ENCODE assay signal across 26 mouse cellular contexts in genomic region chr9:27367231-27367630, GRCm38 (mm10). TPM values are rescaled to one million over a fixed set of nuclear protein-coding genes. Genes with fewer than 3 reads are reported as not detected.
DNase-seq lines count a peak whose midpoint lies in the region; ATAC-seq lines count a peak whose summit lies in the region.
"Had no signal": no experiment of that assay in that cellular context is flagged by ENCODE, and none has a peak within 500 bp of the region (broad histone marks: within the 10 kb centered on the region; RNA-seq: fewer than 3 reads in every experiment).

No protein-coding gene starts in this region.

- no peak overlapping the region for H3K27ac ChIP-seq in hindbrain, embryonic 11.5 days (ENCODE audit: low read depth, low read length)
- no peak overlapping the region for H3K27ac ChIP-seq in hindbrain, embryonic 14.5 days
- H3K27ac ChIP-seq: forebrain, embryonic 12.5 days; heart, adult 2 months; hindbrain, embryonic 12.5 days had no signal

- peak; percentile 4 for DNase-seq in hindbrain, embryonic 11.5 days (ENCODE audit: low spot score)
- DNase-seq in hindbrain, embryonic 14.5 days (ENCODE audit: low spot score) = no peak
- peak; percentile 30 for DNase-seq in ES-CJ7 (ENCODE audit: low read depth, low spot score)
- DNase-seq in ZHBTc4 (ENCODE audit: low read depth, low spot score) = peak; percentile 54
- peak; percentile 11 for DNase-seq in forelimb bud, embryonic 11.5 days (ENCODE audit: low read depth, low spot score)
- no peak for DNase-seq in yolk sac, embryonic 10.5 days (ENCODE audit: low spot score)
- DNase-seq in left cerebral cortex, adult 8-10 months (ENCODE audit: low spot score in 2 of 2) = no peak
- DNase-seq in urinary bladder, postnatal 14 days (ENCODE audit: low spot score) = no peak
- DNase-seq: cerebellum, adult 2 months; gastrocnemius, postnatal 14 days; heart, adult 2 months; kidney, adult 8-10 months; liver had no signal

- H3K27me3 ChIP-seq in hindbrain, embryonic 11.5 days (ENCODE audit: control insufficient read depth, insufficient read depth, low read length) = no peaks in the 10 kb centered on the region
- no peaks in the 10 kb centered on the region for H3K27me3 ChIP-seq in hindbrain, embryonic 14.5 days (ENCODE audit: control insufficient read depth, insufficient read depth, low read length)
- H3K27me3 ChIP-seq: forebrain, embryonic 12.5 days; hindbrain, embryonic 12.5 days; megakaryocyte, embryonic 14.5 days; Patski had no signal

- WGBS in hindbrain, embryonic 11.5 days = 77% methylated on average over 2 of the region's 2 CpGs
- WGBS in hindbrain, embryonic 14.5 days = 59% methylated on average over 2 of the region's 2 CpGs

- ATAC-seq in hindbrain, embryonic 11.5 days (ENCODE audit: low FRiP score) = no peak
- ATAC-seq in hindbrain, embryonic 14.5 days (ENCODE audit: low FRiP score) = no peak
- ATAC-seq: inflammation-experienced regulatory T-cells, adult 6 months; midbrain, embryonic 16.5 days; Patski had no signal

- H3K4me3 ChIP-seq in hindbrain, embryonic 11.5 days (ENCODE audit: low read depth, low read length) = no peak overlapping the region
- H3K4me3 ChIP-seq in hindbrain, embryonic 14.5 days (replicated peaks; ENCODE audit: low read length) = no peak overlapping the region
- H3K4me3 ChIP-seq: forebrain, embryonic 12.5 days; heart, adult 2 months; hindbrain, embryonic 12.5 days; megakaryocyte, embryonic 14.5 days had no signal

- H3K9ac ChIP-seq in hindbrain, embryonic 11.5 days (ENCODE audit: low read depth, low read length) = no peak overlapping the region
- H3K9ac ChIP-seq in hindbrain, embryonic 14.5 days = no peak overlapping the region
- H3K9ac ChIP-seq: forebrain, embryonic 12.5 days; hindbrain, embryonic 12.5 days had no signal

- no peak overlapping the region for H3K4me2 ChIP-seq in hindbrain, embryonic 11.5 days (replicated peaks; ENCODE audit: low read depth, low read length)
- no peak overlapping the region for H3K4me2 ChIP-seq in hindbrain, embryonic 14.5 days (replicated peaks)
- H3K4me2 ChIP-seq: forebrain, embryonic 12.5 days; hindbrain, embryonic 12.5 days had no signal

- no peaks in the 10 kb centered on the region for H3K4me1 ChIP-seq in hindbrain, embryonic 11.5 days (replicated peaks; ENCODE audit: control insufficient read depth, insufficient read depth, low read length)
- H3K4me1 ChIP-seq in hindbrain, embryonic 14.5 days (replicated peaks; ENCODE audit: control insufficient read depth, insufficient read depth, low read length) = no peaks in the 10 kb centered on the region
- H3K4me1 ChIP-seq: forebrain, embryonic 12.5 days; hindbrain, embryonic 12.5 days; megakaryocyte, embryonic 14.5 days had no signal

- H3K9me3 ChIP-seq in hindbrain, embryonic 11.5 days (ENCODE audit: control insufficient read depth, low read length) = no peaks in the 10 kb centered on the region
- H3K9me3 ChIP-seq in hindbrain, embryonic 14.5 days (ENCODE audit: control insufficient read depth, low read length) = no peaks in the 10 kb centered on the region
- H3K9me3 ChIP-seq: forebrain, embryonic 12.5 days; hindbrain, embryonic 12.5 days; megakaryocyte, embryonic 14.5 days had no signal

- no peaks in the 10 kb centered on the region for H3K36me3 ChIP-seq in hindbrain, embryonic 11.5 days (ENCODE audit: control insufficient read depth, insufficient read depth, low read length)
- no peaks in the 10 kb centered on the region for H3K36me3 ChIP-seq in hindbrain, embryonic 14.5 days (replicated peaks; ENCODE audit: control insufficient read depth, insufficient read depth)
- H3K36me3 ChIP-seq: forebrain, embryonic 12.5 days; hindbrain, embryonic 12.5 days had no signal

RNA-seq across cellular contexts. Expression of gene Spata19, which starts 29.4 kb away (rescaled TPM):
- polyA plus RNA-seq in hindbrain, embryonic 11.5 days (2014; fragmentation: Nextera tagmentation; extraction: Ambion mirVana) = not detected in 2 replicates
- 0.56 TPM in 1 of 2 replicates, not detected in the other for polyA plus RNA-seq in hindbrain, embryonic 14.5 days (2014; fragmentation: Nextera tagmentation; extraction: Ambion mirVana)
- 1 to 10 TPM in 2 of 4 experiments, under 1 TPM in 2; 0.51 to 1.9 (median 0.88) TPM for total RNA-seq in left cerebral cortex, adult 8-10 months (2022)
- total RNA-seq: adrenal gland, postnatal 4 days; common myeloid progenitor, adult 5-6 weeks; gastrocnemius, postnatal 14 days; heart, adult 2 months; layer of hippocampus, postnatal 14 days; neutrophil, adult 5-6 weeks had no signal
- polyA plus RNA-seq: C2C12; forebrain, embryonic 12.5 days; heart, embryonic 16.5 days; hindbrain, embryonic 12.5 days; inflammation-experienced regulatory T-cells, adult 6 months; liver, embryonic 16.5 days; midbrain, embryonic 16.5 days; Patski had no signal

Comparison
In these comparisons a context has a peak if more than half of its experiments do, and no peak if none do; other contexts are left out.
1. DNase-seq: peak in hindbrain, embryonic 11.5 days (single experiment), ES-CJ7 (single experiment), ZHBTc4 (single experiment) and forelimb bud, embryonic 11.5 days (single experiment); none in hindbrain, embryonic 14.5 days (single experiment), yolk sac, embryonic 10.5 days (single experiment), left cerebral cortex, adult 8-10 months (0 of 2) and urinary bladder, postnatal 14 days (single experiment).